Mouse (Mus musculus) left cerebral cortex, adult 2 months (tissue): ENCODE data around the gene Mettl1. TPM values are rescaled to one million over a fixed set of nuclear protein-coding genes. Genes with fewer than 3 reads are reported as not detected.

Experiments
- DNase-seq, 2 experiments: peaks; one replicate each; pipeline ENCODE4 v3.0.0; 2021 to 2022; ENCODE audit warnings: low spot score in 2 of 2, mixed read lengths in 1 of 2; ENCODE audit errors: extremely low spot score in 1 of 2
- H3K27ac ChIP-seq: fragments of 200-600 bp; 2 replicates; pipeline ENCODE4 v1.8.1; 2022
- H3K4me3 ChIP-seq: fragments of 200-600 bp; 2 replicates; pipeline ENCODE4 v1.8.1; 2022
- CTCF ChIP-seq: fragments of 200-600 bp; IDR thresholded peaks from 2 replicates; pipeline ENCODE4 v1.8.1; 2022; ENCODE audit warnings: antibody characterized with exemption, mild to moderate bottlenecking, moderate library complexity
- intact Hi-C: fragments of 180-260 bp; cut with DNase I; formaldehyde crosslinking; loops from one replicate; pipeline ENCODE4 v1.15.1; 2025
- long read RNA-seq, 2 experiments: library from polyadenylated mRNA; stranded (forward); transcript quantifications; one replicate each; pipeline ENCODE4 v2.0.0; 2021; ENCODE audit warnings: borderline mapping rate in 2 of 2
- total RNA-seq, 2 experiments: library from RNA; stranded (reverse); gene quantifications; 2 replicates each; pipeline ENCODE4 v1.2.3; 2021

Gene Mettl1
- total RNA-seq: 10 to 100 TPM; 10.1 to 12.3 TPM
- long read RNA-seq, experiment 1, transcript Mettl1-201 (6 exons, 1,791 nt): major isoform, 8 of 11 reads
- long read RNA-seq, experiment 1, partial matches to known transcripts: 0 of 11 reads
- long read RNA-seq, experiment 1, other reads (novel, unspliced or antisense): 3 of 11 reads
- long read RNA-seq, experiment 2, partial matches to known transcripts: 0 of 5 reads
- long read RNA-seq, experiment 2, other reads (novel, unspliced or antisense): 1 of 5 reads

- intact Hi-C loops: no loop called here
- peak within 1 kb of the TSS; percentile 76 for H3K27ac ChIP-seq
Observed at GRCm38 (mm10) chr10:127041274-127041766, at the start of gene Mettl1, which contains the start of gene Eef1akmt3. Gene Mettl1 (plus strand): TSS chr10:127041414. Gene Eef1akmt3 (minus strand): TSS chr10:127041513.

GRCm38 (mm10) chr10:126991676-126992075 is 49.5 kb upstream of the Mettl1 start:
- TF ChIP-seq CTCF: no peak
- Histone ChIP-seq H3K27ac (no peak overlapping the region), H3K4me3 (no peak overlapping the region)
- intact Hi-C loops: loop anchor here (2.0 kb wide), 1 partner anchor 39 kb away; the partner anchor contains the start of gene Tsfm
- DNase-seq: no peak

More at GRCm38 (mm10) chr10:127041274-127041766, at the start of gene Mettl1, which contains the start of gene Eef1akmt3:
- no peak for TF ChIP-seq CTCF
- peak in 1 of 2 experiments; percentile 49 for DNase-seq
- H3K4me3 ChIP-seq: peak within 1 kb of the TSS; percentile 88

- DNase-seq: no peak
- Histone ChIP-seq H3K4me3 (no peak overlapping the region), H3K27ac (no peak overlapping the region)
- TF ChIP-seq CTCF: no peak
- intact Hi-C loops: no loop called here
Observed at GRCm38 (mm10) chr10:126993621-126994020, 47.6 kb upstream of the Mettl1 start.

- Histone ChIP-seq H3K4me3 (no peak overlapping the region), H3K27ac (no peak overlapping the region)
- no peak; the same call in 1 of the 2 replicates for TF ChIP-seq CTCF
- intact Hi-C loops: no loop called here
- no peak for DNase-seq
Observed at GRCm38 (mm10) chr10:126997340-126998113, 43.7 kb upstream of the Mettl1 start.

- TF ChIP-seq CTCF: no peak
- intact Hi-C loops: no loop called here
- H3K27ac ChIP-seq: no peak within 1 kb of the TSS
- DNase-seq: no peak
- H3K4me3 ChIP-seq: no peak within 1 kb of the TSS
Observed at GRCm38 (mm10) chr10:127000529-127000928, 40.7 kb upstream of the Mettl1 start, which contains the start of gene Avil. Gene Avil (plus strand): TSS chr10:127000709.

- Histone ChIP-seq H3K4me3 (no peak overlapping the region), H3K27ac (no peak overlapping the region)
- DNase-seq: no peak
- intact Hi-C loops: no loop called here
- TF ChIP-seq CTCF: no peak
Observed at GRCm38 (mm10) chr10:127001297-127001696, 39.9 kb upstream of the Mettl1 start.

- Histone ChIP-seq H3K27ac (no peak overlapping the region), H3K4me3 (no peak overlapping the region)
- no peak for DNase-seq
- intact Hi-C loops: no loop called here
- TF ChIP-seq CTCF: no peak
Observed at GRCm38 (mm10) chr10:127002056-127002455, 39.2 kb upstream of the Mettl1 start.

- intact Hi-C loops: no loop called here
- TF ChIP-seq CTCF: no peak
- no peak overlapping the region for H3K4me3 ChIP-seq
- DNase-seq: no peak
- H3K27ac ChIP-seq: no peak overlapping the region
Observed at GRCm38 (mm10) chr10:127002765-127003164, 38.4 kb upstream of the Mettl1 start.

GRCm38 (mm10) chr10:127003334-127003733 is 37.9 kb upstream of the Mettl1 start:
- no peak overlapping the region for H3K4me3 ChIP-seq
- intact Hi-C loops: no loop called here
- TF ChIP-seq CTCF: no peak
- DNase-seq: no peak
- H3K27ac ChIP-seq: no peak overlapping the region

- H3K27ac ChIP-seq: no peak overlapping the region
- no peak for TF ChIP-seq CTCF
- intact Hi-C loops: no loop called here
- no peak overlapping the region for H3K4me3 ChIP-seq
- no peak for DNase-seq
Observed at GRCm38 (mm10) chr10:127003806-127004205, 37.4 kb upstream of the Mettl1 start.

- DNase-seq: no peak
- Histone ChIP-seq H3K4me3 (no peak overlapping the region), H3K27ac (no peak overlapping the region)
- intact Hi-C loops: no loop called here
- TF ChIP-seq CTCF: peak; percentile 14
Observed at GRCm38 (mm10) chr10:127016488-127016887, 24.7 kb upstream of the Mettl1 start.

GRCm38 (mm10) chr10:127017071-127017470 is 24.1 kb upstream of the Mettl1 start:
- Histone ChIP-seq H3K4me3 (no peak overlapping the region), H3K27ac (no peak overlapping the region)
- intact Hi-C loops: no loop called here
- DNase-seq: no peak
- no peak for TF ChIP-seq CTCF
